In genomic region chr2:144198326-144199051, GRCm38 (mm10) we compare ENCODE assay signal across 11 mouse cellular contexts.
A peak's percentile ranks its signal among the peaks of the same experiment; 100 is the strongest.
DNase-seq lines count a peak whose midpoint lies in the region; ATAC-seq lines count a peak whose summit lies in the region.
"Had no signal": no experiment of that assay in that cellular context is flagged by ENCODE, and none has a peak within 500 bp of the region (broad histone marks: within the 10 kb centered on the region; RNA-seq: fewer than 3 reads in every experiment).

No protein-coding gene starts in this region.

- no peaks in the 10 kb centered on the region for H3K36me3 ChIP-seq in hindbrain, embryonic 10.5 days
- H3K36me3 ChIP-seq in hindbrain, embryonic 11.5 days (ENCODE audit: control insufficient read depth, insufficient read depth, low read length): no peaks in the 10 kb centered on the region
- H3K36me3 ChIP-seq in kidney, embryonic 16.5 days (ENCODE audit: insufficient read depth, low read length): no peaks in the 10 kb centered on the region
- H3K36me3 ChIP-seq: forebrain, embryonic 12.5 days had no signal

- no peak overlapping the region for H3K9ac ChIP-seq in hindbrain, embryonic 11.5 days (ENCODE audit: low read depth, low read length)
- no peak overlapping the region; the same call in 1 of the 2 replicates for H3K9ac ChIP-seq in kidney, embryonic 16.5 days (replicated peaks; ENCODE audit: low read length)
- H3K9ac ChIP-seq: forebrain, embryonic 12.5 days had no signal

- no peak for DNase-seq in hindbrain, embryonic 10.5 days (ENCODE audit: low spot score)
- DNase-seq in hindbrain, embryonic 11.5 days (ENCODE audit: low spot score): no peak
- peak; percentile 46 for DNase-seq in adrenal gland, adult 8-10 months
- no peak for DNase-seq in gastrocnemius, postnatal 25 days
- no peak for DNase-seq in natural killer cell, adult 2 months (ENCODE audit: low spot score in 2 of 2)
- no peak for DNase-seq in right cerebral cortex, postnatal 10 days (ENCODE audit: low spot score in 2 of 2)
- DNase-seq: cerebellum, adult 9-10 months; lung, postnatal 36 days had no signal

- 75% methylated on average over 13 of the region's 13 CpGs for WGBS in hindbrain, embryonic 10.5 days
- 75% methylated on average over 13 of the region's 13 CpGs for WGBS in hindbrain, embryonic 11.5 days
- 60% methylated on average over 13 of the region's 13 CpGs for WGBS in kidney, embryonic 16.5 days

- H3K9me3 ChIP-seq in hindbrain, embryonic 10.5 days: 0 out of 2 replicates have a peak, but pooled peaks cover 2% of the 10 kb centered on the region
- no peaks in the 10 kb centered on the region for H3K9me3 ChIP-seq in hindbrain, embryonic 11.5 days (ENCODE audit: control insufficient read depth, low read length)
- H3K9me3 ChIP-seq in kidney, embryonic 16.5 days (ENCODE audit: low read length): no peaks in the 10 kb centered on the region
- H3K9me3 ChIP-seq: forebrain, embryonic 12.5 days had no signal

- H3K27ac ChIP-seq in hindbrain, embryonic 10.5 days: 0 out of 2 replicates have a peak overlapping the region, but pooled peaks have one; percentile 23
- H3K27ac ChIP-seq in hindbrain, embryonic 11.5 days (ENCODE audit: low read depth, low read length): no peak overlapping the region
- peak overlapping the region; percentile 31; the same call in 1 of the 2 replicates for H3K27ac ChIP-seq in kidney, embryonic 16.5 days (ENCODE audit: low read length)
- H3K27ac ChIP-seq: forebrain, embryonic 12.5 days had no signal

- ATAC-seq in hindbrain, embryonic 11.5 days (ENCODE audit: low FRiP score): no peak
- ATAC-seq in kidney, embryonic 16.5 days (ENCODE audit: low FRiP score, low TSS enrichment): no peak
- ATAC-seq in megakaryocyte progenitor cell, adult 5-6 weeks (replicated peaks; ENCODE audit: poor library complexity): peak; percentile 91

- peaks cover 5% of the 10 kb centered on the region; the same call in 1 of the 2 replicates for H3K27me3 ChIP-seq in hindbrain, embryonic 10.5 days (ENCODE audit: insufficient read depth, poor library complexity, severe bottlenecking)
- H3K27me3 ChIP-seq in hindbrain, embryonic 11.5 days (ENCODE audit: control insufficient read depth, insufficient read depth, low read length): no peaks in the 10 kb centered on the region
- no peaks in the 10 kb centered on the region for H3K27me3 ChIP-seq in kidney, embryonic 16.5 days (ENCODE audit: insufficient read depth, low read length)
- H3K27me3 ChIP-seq: forebrain, embryonic 12.5 days had no signal

- H3K4me3 ChIP-seq in hindbrain, embryonic 10.5 days: no peak overlapping the region
- no peak overlapping the region for H3K4me3 ChIP-seq in hindbrain, embryonic 11.5 days (ENCODE audit: low read depth, low read length)
- no peak overlapping the region for H3K4me3 ChIP-seq in kidney, embryonic 16.5 days (ENCODE audit: low read length)
- H3K4me3 ChIP-seq: forebrain, embryonic 12.5 days had no signal

- H3K4me2 ChIP-seq in hindbrain, embryonic 11.5 days (replicated peaks; ENCODE audit: low read depth, low read length): no peak overlapping the region
- no peak overlapping the region for H3K4me2 ChIP-seq in kidney, embryonic 16.5 days (replicated peaks; ENCODE audit: low read depth, low read length)
- H3K4me2 ChIP-seq: forebrain, embryonic 12.5 days had no signal

- H3K4me1 ChIP-seq in hindbrain, embryonic 10.5 days (replicated peaks): peaks cover 13% of the 10 kb centered on the region
- no peaks in the 10 kb centered on the region for H3K4me1 ChIP-seq in hindbrain, embryonic 11.5 days (replicated peaks; ENCODE audit: control insufficient read depth, insufficient read depth, low read length)
- H3K4me1 ChIP-seq in kidney, embryonic 16.5 days (ENCODE audit: insufficient read depth, low read length): 0 out of 2 replicates have a peak, but pooled peaks cover 5% of the 10 kb centered on the region
- H3K4me1 ChIP-seq: forebrain, embryonic 12.5 days had no signal
